Mouse (Mus musculus): ENCODE measurements around the gene Mtfr1l.

Gene Mtfr1l

DNA sequence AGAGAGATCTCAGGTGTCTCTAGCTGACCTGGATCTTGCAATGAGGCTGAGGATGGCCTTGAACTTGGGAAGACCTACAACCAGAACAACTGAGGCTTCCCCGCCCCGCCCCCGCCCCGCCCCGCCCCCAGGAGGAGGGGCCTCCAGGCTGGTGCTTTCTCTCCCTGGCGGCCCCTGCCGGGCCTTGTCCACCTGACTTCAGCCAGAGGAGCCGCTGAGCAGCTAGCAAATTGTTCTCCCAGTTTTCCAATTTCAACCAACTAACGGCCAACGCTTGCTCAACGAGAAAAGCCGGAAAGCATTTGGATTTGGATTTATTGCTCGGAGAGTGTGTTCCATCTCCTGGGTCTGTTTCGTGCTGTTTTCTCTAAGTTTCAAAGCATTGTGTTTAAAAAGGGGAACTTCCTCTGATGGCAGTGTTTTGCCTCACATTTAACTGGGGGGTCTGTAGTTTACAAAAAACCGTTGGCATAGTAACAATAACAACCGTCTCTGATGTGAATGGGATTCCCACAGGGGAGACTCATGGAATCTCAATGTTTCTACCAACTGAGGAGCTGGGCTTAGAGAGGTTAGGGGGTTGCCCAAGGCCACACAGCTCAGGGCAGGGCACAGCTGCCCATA lies 22.6 kb upstream of the Mtfr1l start:
- peak; percentile 72 for DNase-seq (ENCODE audit: low read depth, low spot score)

DNA sequence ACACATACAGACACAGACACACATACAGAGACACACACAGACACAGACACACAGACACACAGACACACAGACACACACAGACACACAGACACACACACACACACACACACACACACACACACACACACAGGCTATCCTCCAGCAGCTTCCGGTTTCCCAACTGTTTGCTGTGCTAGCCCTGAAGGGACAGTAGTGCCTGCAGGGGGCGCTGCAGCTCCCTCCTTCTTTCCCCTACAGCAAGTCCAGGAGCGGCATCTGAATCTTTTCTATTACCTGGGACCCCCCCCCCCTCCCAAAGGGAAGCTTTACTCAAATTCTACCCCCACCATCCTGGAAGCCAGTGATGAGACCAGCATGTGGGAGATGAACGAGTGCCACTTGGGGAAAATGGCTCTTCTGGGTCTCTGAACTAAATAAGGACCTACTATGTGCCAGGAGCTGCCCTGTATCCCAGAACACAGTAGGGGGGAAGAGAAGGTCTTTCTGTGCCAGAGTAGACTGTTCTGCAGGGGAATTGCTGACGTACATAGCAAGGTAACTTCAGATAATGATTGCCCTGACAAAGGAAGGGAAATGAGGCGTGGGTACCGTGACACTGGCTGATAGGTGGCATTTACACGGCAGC lies 20.9 kb upstream of the Mtfr1l start:
- DNase-seq (ENCODE audit: low read depth, low spot score): peak; percentile 51

DNA sequence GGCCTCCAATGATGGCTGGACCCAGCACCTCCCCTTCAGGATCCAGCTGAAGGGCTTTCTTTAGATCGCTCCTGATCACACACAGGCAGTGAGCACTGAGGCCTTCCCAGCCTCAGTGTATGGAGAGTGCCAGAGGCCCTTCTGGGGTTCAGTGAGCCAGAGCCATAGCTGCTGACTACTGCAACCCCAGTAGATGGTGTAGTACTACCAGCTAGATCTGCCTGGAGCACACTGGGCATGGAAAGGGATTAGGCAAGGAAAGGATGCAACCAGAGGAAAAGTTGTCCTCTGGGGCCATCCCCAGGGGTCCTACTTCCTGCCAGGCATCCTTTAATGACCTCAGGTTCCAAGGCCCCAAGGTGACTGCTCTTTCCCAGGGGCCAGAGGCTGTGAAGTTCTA lies 18.4 kb upstream of the Mtfr1l start:
- DNase-seq (ENCODE audit: low read depth, low spot score): no peak

DNA sequence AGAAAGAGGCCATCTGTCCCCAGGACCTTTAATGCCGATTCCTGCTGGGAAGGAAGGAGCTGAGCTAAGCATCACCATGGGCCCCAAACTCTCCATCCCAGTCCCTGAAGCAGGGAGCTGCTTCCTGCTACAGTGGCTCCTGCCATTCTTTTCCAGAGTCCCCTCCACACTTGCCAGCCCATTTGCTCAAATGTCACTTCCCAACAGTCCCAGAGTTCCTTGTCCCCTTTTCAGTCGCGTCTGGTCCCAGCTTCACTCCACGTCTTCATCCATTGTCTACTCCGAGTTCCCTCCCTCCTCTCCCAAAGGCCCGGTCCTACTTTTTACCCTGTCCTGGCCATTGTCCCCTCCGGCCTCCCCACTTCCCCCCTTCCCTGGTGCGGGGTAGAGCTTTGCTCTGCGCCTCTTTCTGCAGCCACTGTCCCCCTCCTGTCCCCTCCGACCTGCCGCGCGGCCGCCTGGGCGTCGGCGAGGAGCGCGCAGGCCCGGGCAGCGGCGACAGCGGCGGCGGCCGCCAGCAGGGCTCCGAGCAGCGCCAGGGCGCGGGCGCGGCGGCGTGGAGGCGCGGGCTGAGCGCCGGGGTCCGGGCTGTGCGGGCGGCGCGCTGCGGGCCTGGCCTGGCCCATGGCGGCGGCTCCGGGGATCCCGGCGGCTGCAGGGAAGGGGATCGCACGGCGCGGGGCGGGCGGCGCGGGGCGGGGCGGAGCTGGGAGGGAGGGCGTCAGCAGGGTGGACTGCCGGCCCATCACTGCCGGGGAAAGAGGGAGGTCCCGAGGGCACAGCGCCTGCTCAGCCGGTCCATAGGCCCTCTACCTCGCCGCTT lies 16.5 kb upstream of the Mtfr1l start, which contains the start of gene Selenon:
Gene Selenon, minus strand, starts transcription at position 673 of the 823 bp plus-strand sequence.
- no peak for DNase-seq (ENCODE audit: low read depth, low spot score)

DNA sequence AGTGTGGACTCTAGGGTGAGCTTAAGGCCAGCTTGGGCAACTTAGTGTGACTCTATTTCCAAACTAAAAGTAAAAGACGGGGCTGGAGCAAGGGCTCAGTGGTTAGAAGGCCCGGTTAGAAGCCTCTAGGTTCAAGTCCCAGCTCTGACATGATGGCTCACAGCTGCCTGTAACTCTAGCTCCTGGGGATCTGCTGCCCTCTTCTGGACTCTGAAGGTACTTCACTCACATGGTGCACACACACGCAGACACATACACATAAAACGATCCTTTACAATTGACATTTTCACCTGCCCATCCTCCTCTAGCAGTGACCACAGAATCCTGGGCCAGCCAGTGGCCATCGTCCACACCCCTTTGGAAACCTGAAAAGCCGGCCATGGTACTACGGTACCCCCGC lies 14.7 kb upstream of the Mtfr1l start:
- no peak for DNase-seq (ENCODE audit: low read depth, low spot score)

DNA sequence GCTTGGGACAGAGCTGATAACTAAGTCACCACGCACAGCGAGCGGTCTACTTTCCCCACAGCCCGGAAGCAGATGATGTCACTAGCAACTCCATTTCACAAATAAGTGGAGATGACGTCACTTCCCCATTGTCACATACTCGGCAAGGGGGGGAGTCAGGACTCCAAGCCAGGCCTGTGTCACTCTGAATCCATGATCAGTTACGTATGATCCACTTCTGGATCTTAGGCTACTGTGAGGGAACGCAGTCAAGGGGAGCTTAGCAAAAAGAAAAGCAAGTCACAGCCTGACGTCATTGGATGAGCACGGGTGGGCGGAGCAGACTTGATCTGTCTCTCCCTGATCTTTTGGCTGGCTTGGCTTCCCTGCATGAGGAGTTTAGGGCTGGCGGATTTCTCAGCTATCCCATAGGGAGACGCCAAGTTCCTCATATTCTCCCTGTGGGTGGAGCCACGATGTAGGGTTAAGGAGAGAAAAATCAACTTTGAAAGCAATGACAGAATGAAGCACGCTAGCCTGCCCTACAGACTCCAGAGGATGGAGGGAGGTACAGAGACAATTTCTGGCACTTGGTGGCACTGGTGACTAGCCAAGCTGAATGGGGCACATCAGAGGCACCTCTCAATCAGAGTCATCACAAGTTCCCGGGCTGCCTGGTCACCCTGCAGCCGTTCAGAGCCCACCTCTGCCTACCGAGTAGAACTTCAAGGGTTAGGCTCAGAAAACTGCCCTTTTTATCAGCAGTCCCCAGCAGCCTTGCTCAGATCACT lies 13.2 kb upstream of the Mtfr1l start:
- no peak for DNase-seq (ENCODE audit: low read depth, low spot score)

DNA sequence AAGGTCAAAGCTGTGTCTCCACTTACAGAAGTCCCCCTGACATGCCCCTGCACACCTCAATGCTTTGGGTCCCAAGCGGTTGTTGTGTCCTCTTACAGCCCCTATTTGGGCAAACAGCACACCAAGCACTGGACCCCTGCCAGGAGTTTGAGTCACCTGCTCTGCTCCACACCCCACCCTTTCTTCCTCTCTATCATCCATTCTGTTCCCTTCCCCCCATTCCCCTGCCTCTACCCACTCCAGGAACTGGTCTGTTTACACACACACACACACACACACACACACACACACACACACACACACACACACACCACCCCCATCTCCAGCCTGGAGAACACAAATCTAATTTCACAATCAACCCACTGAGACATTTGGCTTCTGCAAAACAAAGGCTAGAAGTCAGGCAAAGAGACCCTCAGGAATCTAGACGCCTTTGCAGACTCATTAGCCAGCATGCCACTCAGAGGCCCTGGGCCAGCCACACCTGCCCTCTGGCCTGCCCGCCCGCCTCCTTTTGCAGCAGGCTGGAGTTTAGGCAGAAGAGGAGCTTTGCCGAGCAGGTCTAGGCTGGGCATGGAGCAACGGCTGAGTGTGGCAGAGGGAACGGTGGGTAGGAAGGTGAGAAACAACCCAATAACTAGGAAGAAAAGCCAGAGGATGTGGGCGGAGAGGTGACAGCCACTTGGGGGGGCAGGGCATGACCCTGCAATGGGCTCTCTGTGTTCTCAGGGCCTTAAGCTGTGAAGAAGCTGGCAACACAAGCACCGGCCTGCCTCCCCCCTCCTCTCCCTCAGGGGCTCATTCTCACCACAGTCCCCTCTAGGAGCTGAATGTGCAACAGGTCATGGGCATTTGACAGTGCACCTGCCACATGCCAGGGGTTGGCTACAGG lies 11.9 kb upstream of the Mtfr1l start:
- DNase-seq (ENCODE audit: low read depth, low spot score): no peak

DNA sequence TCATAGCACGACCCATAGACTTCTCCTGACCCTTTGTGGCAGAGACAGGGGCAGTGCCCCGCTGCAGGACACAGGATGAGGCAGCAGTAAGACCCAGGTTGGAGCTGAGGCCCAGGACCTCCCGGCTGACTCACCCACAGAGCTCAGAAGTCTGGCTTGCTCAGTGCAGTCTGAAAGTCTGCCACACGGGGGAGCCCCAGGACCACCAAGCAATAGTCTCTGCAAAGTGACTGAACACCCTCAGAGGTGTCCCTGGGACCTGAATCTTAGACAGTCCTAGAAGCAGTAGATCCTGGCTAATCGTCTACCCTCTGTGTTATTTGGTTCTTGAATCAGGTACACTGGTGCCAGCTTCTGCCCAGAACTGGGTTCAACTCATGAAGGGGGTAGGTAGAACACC lies 8.1 kb upstream of the Mtfr1l start:
- peak; percentile 83 for DNase-seq (ENCODE audit: low read depth, low spot score)

DNA sequence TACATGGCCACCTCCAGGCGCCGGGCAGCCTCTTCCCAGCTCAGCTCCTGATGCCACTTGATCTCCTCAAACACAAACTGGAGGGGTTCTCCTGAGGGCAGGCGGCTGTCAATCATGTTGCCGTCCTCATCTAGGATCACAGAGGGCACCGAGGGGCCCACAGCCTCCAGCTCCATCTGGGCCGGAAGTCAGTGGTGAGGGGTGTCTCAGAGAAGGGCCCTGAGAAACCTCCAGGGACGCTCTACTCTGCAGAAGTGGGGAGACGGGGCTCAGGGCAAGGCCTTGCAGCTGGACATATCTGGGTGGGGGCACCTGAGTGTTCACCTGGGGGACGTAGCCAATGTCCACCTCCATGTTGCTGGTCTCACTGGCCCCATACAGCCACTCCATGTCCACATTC lies 7.5 kb upstream of the Mtfr1l start:
- no peak for DNase-seq (ENCODE audit: low read depth, low spot score)

DNA sequence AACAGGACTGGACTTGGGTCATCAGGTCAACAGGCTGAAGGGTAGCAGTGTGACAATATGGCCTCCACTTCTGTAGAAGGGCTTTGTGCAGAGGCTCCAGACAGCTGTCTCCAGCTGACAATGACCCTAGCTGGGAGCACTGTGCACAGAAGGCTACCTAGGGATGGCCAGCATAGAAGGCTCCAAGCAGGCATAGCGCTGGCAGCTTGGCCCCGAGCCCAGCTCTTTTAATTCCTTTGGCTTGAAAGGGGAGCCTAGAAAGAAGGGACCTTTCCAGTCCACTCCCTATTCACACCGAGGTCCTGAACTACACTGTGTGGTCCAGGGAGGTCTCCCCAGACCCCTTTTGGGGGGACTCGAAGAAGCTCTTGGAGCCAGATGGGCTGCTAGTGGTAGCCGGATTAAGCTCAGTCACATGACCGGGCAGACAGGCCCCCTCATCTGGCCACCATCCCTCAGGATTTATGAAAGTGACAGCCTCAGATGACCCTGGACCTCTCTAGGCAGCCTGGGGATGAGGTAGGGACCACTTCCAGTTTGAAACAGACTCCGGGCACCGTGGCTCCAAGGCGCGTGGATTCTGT lies 3.9 kb upstream of the Mtfr1l start:
- no peak for DNase-seq (ENCODE audit: low read depth, low spot score)

DNA sequence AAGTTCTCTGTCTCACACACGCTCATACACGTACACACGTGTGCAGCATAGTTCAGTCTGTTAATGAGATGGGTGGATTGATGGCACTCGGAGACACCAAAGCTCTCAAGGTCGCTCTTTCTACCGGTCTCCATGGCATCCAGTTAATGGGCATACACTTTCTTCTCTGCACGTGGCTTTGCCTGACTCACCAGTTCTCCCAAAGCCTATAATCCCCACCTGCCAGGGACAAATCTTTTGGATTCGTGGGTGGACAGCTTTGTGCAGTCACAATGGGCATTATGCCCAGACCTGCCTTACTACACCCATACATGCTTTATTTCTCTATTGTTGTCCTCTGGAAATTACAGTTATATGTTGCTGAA lies 582 bp upstream of the Mtfr1l start:
- peak; percentile 16 for DNase-seq (ENCODE audit: low read depth, low spot score)

DNA sequence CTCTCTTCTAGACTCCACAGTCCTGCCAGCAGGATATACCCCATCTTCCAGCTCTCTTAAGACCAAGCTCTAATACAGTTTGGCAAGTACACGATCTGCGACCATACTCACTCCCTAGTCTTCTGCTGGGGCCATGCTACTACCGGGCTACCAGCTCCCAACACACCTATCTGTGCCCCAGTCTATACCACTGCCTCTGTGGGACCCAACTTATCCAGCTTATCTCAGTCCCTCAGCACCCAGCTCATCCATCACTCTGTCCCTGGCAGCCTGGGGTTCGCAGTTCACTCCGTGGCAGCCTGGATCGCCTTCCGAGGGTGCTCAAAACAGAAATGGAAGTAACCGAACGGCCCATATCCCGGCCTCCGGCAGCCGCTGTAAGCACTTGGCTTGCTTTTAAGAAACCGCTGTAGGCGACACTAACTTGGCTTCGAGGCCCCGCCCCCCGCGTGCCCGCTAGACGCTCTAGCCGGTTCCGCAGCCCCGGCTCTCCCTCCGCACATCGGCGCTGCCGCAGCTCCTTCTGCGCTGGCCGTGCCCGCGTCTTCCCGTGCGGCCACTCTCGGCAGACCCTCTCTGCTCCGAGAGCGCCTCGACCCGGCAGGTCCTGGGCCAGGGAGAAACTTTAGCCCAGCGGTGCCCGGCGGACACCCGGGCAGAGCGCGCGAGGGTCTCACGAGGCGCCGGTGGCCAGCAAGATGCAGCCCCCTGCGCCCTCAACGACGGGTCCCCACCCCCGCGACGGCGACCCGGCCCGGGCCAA lies 882 bp downstream of the Mtfr1l start:
- DNase-seq (ENCODE audit: low read depth, low spot score): peak; percentile 82

DNA sequence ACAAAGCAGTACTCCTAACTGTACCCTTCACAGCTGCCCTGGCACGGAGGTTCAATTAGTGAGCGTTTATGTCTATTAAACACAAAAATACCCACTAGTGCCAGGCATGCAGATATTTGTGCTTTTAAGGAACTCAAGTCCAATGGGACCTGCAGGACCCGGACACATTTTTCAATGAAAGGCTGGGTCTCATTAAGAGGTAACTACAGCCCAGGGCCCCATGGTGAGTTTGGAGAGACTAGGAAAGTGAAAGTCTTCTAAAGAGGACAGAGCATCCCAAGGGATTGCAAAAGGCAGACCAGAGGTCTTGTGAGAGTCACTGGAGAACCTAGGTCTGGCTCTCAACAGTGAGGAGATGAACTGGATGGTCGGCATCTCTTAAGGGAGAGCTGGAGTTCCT lies 1.8 kb downstream of the Mtfr1l start:
- DNase-seq (ENCODE audit: low read depth, low spot score): no peak

DNA sequence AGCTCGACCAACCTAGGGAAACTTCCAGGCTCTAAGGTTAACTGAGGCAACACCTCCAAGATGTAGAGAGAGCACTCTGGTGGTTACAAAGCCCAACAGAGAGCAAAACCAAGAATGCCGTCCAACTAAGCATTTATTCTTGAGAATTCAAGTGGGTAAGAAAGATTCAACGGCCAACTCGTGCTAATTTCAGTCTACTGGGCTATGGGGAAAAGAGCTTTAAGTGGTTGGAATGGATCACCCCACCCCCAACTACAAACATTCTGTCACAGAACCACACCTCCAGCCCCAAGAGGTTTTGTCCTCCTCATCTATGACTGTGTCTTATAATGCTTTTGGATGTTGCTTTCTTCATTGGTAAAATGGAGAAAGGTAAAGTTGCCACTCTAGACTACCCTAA lies 2.3 kb downstream of the Mtfr1l start:
- no peak for DNase-seq (ENCODE audit: low read depth, low spot score)

DNA sequence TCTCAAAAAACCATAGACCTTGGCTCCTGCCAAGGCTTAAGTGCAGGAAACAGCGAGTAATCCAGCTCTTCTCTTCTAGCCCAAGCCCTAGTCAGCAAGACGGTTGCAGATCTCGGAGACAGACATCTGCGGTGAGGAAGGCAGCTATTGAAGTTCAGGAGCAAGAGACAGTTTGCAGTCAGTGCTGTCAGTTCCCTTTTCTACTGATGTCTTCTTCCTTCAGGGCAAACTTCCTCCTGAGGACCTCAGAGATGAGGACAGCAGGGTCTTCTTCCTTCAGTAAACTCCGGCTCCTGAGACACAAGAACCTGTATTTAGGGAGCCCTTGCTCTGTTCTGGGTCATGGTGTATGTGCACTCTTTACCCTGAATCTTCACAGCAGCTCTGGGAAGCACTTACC lies 9.0 kb downstream of the Mtfr1l start:
- no peak for DNase-seq (ENCODE audit: low read depth, low spot score)

DNA sequence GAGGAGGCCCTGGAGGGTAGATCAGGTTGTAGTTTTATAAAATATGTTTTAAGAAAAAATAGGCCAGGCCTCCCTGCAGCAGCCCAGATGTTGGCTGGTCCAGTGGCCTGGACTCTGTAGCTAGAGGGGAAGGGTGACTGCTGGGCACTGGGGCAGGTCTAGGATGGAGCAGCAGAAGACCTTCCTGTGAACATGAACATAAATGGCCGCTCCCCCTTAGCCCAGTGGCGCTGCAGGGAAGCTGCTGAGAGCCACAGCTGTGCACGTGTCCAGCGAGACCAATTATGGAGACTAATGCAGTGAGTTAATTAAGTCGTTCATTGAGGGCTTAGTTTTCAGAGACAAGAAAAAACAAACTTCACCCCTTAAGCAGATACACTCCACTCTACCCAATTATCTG lies 9.4 kb downstream of the Mtfr1l start:
- DNase-seq (ENCODE audit: low read depth, low spot score): no peak

DNA sequence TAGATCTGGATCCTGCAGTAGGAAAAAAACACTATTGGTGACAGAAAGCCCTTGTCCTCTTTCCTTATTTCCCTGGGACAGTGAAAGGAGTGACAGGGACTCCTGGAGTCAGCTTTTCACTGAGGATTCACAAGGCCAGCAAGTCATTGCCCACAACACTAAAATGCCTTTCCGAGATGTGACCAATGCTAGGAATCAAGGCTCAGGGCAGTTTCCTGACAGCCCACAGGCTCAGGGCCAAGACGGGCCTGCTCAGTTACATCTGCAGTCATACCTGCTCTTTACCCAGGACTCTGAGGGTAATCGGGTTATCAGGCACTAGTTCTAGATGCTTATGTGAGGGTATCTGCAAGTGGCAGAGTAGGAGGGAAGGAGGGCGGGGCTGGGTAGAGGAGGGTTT lies 11.7 kb downstream of the Mtfr1l start:
- DNase-seq (ENCODE audit: low read depth, low spot score): no peak

DNA sequence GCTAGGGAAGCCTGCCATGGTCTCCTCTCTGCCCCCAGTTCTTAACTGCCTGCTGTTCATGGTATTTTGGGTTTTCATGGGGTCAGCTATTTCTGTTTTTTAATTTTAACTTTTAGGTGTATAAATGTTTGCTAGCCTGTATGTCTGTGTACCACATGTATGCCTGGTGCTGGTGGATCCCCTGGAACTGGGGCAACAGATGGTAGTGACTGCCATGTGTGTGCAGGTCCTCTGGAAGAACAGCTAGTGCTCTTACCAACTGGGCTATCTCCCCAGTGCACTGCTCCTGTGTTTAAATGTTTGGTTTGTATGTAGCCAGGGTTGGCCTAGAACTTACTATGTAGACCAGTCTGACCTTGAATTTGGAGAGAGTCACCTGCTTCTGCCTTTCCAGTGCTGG lies 15.9 kb downstream of the Mtfr1l start:
- no peak for DNase-seq (ENCODE audit: low read depth, low spot score)

DNA sequence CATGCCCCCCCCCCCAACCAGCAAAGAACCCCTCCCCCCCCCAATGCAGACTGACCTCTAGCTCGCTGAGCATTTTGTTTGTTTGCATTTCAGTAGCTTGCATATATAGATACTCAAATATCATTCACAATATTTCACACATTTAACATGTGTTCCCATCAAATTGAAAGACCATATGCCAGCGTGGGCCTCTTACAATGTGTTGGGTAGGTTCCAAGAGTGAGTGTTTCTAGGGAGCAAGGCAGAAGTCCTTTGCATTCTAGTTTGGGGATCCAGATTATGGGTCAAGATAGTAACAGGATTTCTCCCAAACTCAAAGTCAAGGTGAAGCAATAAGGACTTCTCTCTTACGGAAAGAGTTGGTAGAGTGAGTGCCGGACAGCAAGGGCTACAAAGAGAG lies 16.6 kb downstream of the Mtfr1l start:
- no peak for DNase-seq (ENCODE audit: low read depth, low spot score)

DNA sequence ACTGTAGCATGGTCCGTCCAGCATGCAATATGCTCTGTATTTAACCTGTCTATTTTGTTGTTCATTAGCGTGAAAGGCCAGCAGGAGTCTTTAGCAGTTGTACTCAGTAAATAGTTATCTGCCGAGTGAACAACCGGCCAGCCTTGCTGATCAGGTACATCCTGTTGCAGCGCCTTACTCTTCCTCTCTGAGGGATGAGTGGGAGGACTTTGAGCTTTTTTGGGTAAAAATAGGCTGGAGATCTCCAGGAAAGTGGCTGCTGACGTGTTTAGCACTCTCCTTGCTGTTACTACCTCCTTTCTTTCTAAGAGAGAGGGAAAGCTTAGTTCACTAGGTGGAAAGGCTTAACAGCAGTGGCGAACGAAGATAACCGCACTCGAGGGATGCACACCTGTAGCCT lies 17.5 kb downstream of the Mtfr1l start:
- DNase-seq (ENCODE audit: low read depth, low spot score): no peak

Data from A20 (cell line).